Mouse (Mus musculus): Measurements from ENCODE around the gene Fam98c. TPM values are rescaled to one million over a fixed set of nuclear protein-coding genes. Genes with fewer than 3 reads are reported as not detected.
"Not testable (repeated sequence)": the region's sequence is repeated elsewhere in the genome, so short reads cannot be mapped to it uniquely, and the experiment has no call there.

Fam98c gene
- polyA plus RNA-seq, 3 experiments from 2014 or later = 6.5 to 11.3 (median 11.3) TPM

GRCm38 (mm10) chr7:29155196-29155837 is 717 bp downstream of the Fam98c start:
- ATAC-seq = peak; percentile 67

GRCm38 (mm10) chr7:29154018-29154720 is 1.9 kb downstream of the Fam98c start:
- ATAC-seq = no peak

GRCm38 (mm10) chr7:29151486-29151885 is 4.5 kb downstream of the Fam98c start:
- ATAC-seq = no peak

GRCm38 (mm10) chr7:29148771-29149170 is 7.3 kb downstream of the Fam98c start:
- ATAC-seq = no peak

- ATAC-seq = no peak
These were observed 9.2 kb downstream of the Fam98c start for GRCm38 (mm10) chr7:29146625-29147367.

GRCm38 (mm10) chr7:29144006-29144405 is 12.0 kb downstream of the Fam98c start:
- ATAC-seq = no peak

GRCm38 (mm10) chr7:29141416-29141815 is 14.6 kb downstream of the Fam98c start:
- peak; percentile 92 for ATAC-seq

- ATAC-seq = not testable (repeated sequence)
These were observed 16.8 kb downstream of the Fam98c start for GRCm38 (mm10) chr7:29139237-29139636.

- ATAC-seq = no peak
These were observed 18.6 kb downstream of the Fam98c start for GRCm38 (mm10) chr7:29137429-29137828.

- peak; percentile 100 for ATAC-seq
These were observed 21.2 kb downstream of the Fam98c start, which contains the start of gene Rasgrp4 for GRCm38 (mm10) chr7:29134693-29135386. Rasgrp4 (plus strand) TSS chr7:29134851.

- no peak for ATAC-seq
These were observed 21.8 kb downstream of the Fam98c start for GRCm38 (mm10) chr7:29134230-29134629.

- ATAC-seq = no peak
These were observed 27.3 kb downstream of the Fam98c start for GRCm38 (mm10) chr7:29128725-29129124.

- ATAC-seq = peak; percentile 67
These were observed 29.7 kb downstream of the Fam98c start for GRCm38 (mm10) chr7:29126173-29126915.

- ATAC-seq = no peak
These were observed 31.1 kb downstream of the Fam98c start, which contains the start of gene Ryr1 for GRCm38 (mm10) chr7:29124970-29125369. Ryr1 (minus strand) TSS chr7:29125179.

- no peak for ATAC-seq
These were observed 32.3 kb downstream of the Fam98c start for GRCm38 (mm10) chr7:29123531-29124358.

- no peak for ATAC-seq
These were observed 33.2 kb downstream of the Fam98c start for GRCm38 (mm10) chr7:29122821-29123220.

GRCm38 (mm10) chr7:29119526-29119925 is 36.5 kb downstream of the Fam98c start:
- ATAC-seq = no peak

GRCm38 (mm10) chr7:29118142-29118851 is 37.7 kb downstream of the Fam98c start:
- no peak for ATAC-seq

- ATAC-seq = no peak
These were observed 46.8 kb downstream of the Fam98c start for GRCm38 (mm10) chr7:29108992-29109955.

Measured in inflammation-experienced regulatory T-cells, adult 6 months (primary cell).